Mouse (Mus musculus) cerebellum, adult 2 months (tissue): ENCODE measurements around the gene Fam124b.

ENCODE experiments used
- CTCF ChIP-seq: fragments of 200-500 bp; IDR thresholded peaks from 2 replicates; pipeline ENCODE4 v1.5.1; 2011; ENCODE audit warnings: low read depth, mild to moderate bottlenecking, control low read depth, low read length, moderate library complexity, borderline replicate concordance; ENCODE audit not compliant: insufficient read depth
- POLR2A ChIP-seq: fragments of 200-500 bp; IDR thresholded peaks from 2 replicates; pipeline ENCODE4 v1.6.1; 2011; ENCODE audit warnings: low read length, control low read depth, borderline replicate concordance; ENCODE audit not compliant: insufficient read depth

- TF ChIP-seq CTCF (no peak), POLR2A (no peak)
These were observed 4.4 kb downstream of the Fam124b start for GRCm38 (mm10) chr1:80213826-80214225.
